Mouse (Mus musculus) forebrain, embryonic 15.5 days (tissue): ENCODE data around the gene Ppp2r5c. TPM values are rescaled to one million over a fixed set of nuclear protein-coding genes. Genes with fewer than 3 reads are reported as not detected.

Experiments
- ATAC-seq: fragments of 200-750 bp; cut with Nextera tagmentation; replicated peaks from 2 replicates; pipeline ENCODE4 v1.8.0; 2017; ENCODE audit warnings: mild to moderate bottlenecking, moderate TSS enrichment, moderate library complexity
- H3K27ac ChIP-seq: fragments of 300-500 bp; sonication (generic); replicated peaks from 2 replicates; pipeline ENCODE4 v1.5.1; 2015; ENCODE audit warnings: mild to moderate bottlenecking, inconsistent platforms
- H3K27me3 ChIP-seq: fragments of 300-500 bp; sonication (generic); 2 replicates; pipeline ENCODE4 v1.6.1; 2015; ENCODE audit warnings: inconsistent platforms
- H3K36me3 ChIP-seq: fragments of 300-500 bp; sonication (generic); 2 replicates; pipeline ENCODE4 v1.6.1; 2015; ENCODE audit warnings: mild to moderate bottlenecking, inconsistent platforms
- H3K4me1 ChIP-seq: fragments of 300-500 bp; sonication (generic); 2 replicates; pipeline ENCODE4 v1.6.1; 2015; ENCODE audit warnings: inconsistent platforms
- H3K4me2 ChIP-seq: fragments of 300-500 bp; sonication (generic); replicated peaks from 2 replicates; pipeline ENCODE4 v1.6.1; 2015; ENCODE audit warnings: mild to moderate bottlenecking, inconsistent platforms
- H3K4me3 ChIP-seq: fragments of 300-500 bp; sonication (generic); 2 replicates; pipeline ENCODE4 v1.5.1; 2015; ENCODE audit warnings: mild to moderate bottlenecking, inconsistent platforms
- H3K9ac ChIP-seq: fragments of 300-500 bp; sonication (generic); replicated peaks from 2 replicates; pipeline ENCODE4 v1.6.1; 2015; ENCODE audit warnings: mild to moderate bottlenecking, inconsistent platforms
- H3K9me3 ChIP-seq: fragments of 300-500 bp; sonication (generic); 2 replicates; pipeline ENCODE4 v1.6.1; 2016; ENCODE audit warnings: inconsistent platforms
- WGBS: fragments of 180-500 bp; shearing (Covaris S2); methylation state at CpG from one replicate; pipeline ENCODE4 v1.1.7; 2015; ENCODE audit warnings: mixed read lengths; 5-methylcytosine and 5-hydroxymethylcytosine counted together
- polyA plus RNA-seq: library from polyadenylated mRNA; unstranded; fragments of >200 nt; fragmentation: Nextera tagmentation; extraction: Ambion mirVana; gene quantifications from 2 replicates; pipeline ENCODE4 v1.2.1, GENCODE M21; 2015

Ppp2r5c gene
- polyA plus RNA-seq, 1 experiment from 2014 or later: 137 TPM

GRCm38 (mm10) chr12:110609153-110609497, 162.2 kb downstream of the Ppp2r5c start:
- H3K4me3 ChIP-seq: no peak overlapping the region
- H3K4me1 ChIP-seq: peaks cover 7% of the 10 kb centered on the region
- H3K36me3 ChIP-seq: peaks cover 19% of the 10 kb centered on the region
- H3K9ac ChIP-seq: no peak overlapping the region
- no peaks in the 10 kb centered on the region for H3K9me3 ChIP-seq
- 84% methylated on average over 9 of the region's 9 CpGs for WGBS
- no peak overlapping the region for H3K4me2 ChIP-seq
- ATAC-seq: no peak
- no peak overlapping the region for H3K27ac ChIP-seq
- H3K27me3 ChIP-seq: no peaks in the 10 kb centered on the region

GRCm38 (mm10) chr12:110610713-110611112, 163.8 kb downstream of the Ppp2r5c start:
- no peak for ATAC-seq
- H3K4me1 ChIP-seq: no peaks in the 10 kb centered on the region
- no peak overlapping the region for H3K4me3 ChIP-seq
- no peak overlapping the region for H3K9ac ChIP-seq
- H3K27ac ChIP-seq: no peak overlapping the region
- no peak overlapping the region for H3K4me2 ChIP-seq
- H3K27me3 ChIP-seq: no peaks in the 10 kb centered on the region
- H3K9me3 ChIP-seq: no peaks in the 10 kb centered on the region
- peaks cover 34% of the 10 kb centered on the region for H3K36me3 ChIP-seq
- WGBS: 94% methylated on average over 2 of the region's 2 CpGs

- Histone ChIP-seq H3K9ac (no peak overlapping the region), H3K4me3 (no peak overlapping the region), H3K4me1 (no peaks in the 10 kb centered on the region), H3K9me3 (no peaks in the 10 kb centered on the region), H3K27ac (no peak overlapping the region), H3K4me2 (no peak overlapping the region), H3K27me3 (no peaks in the 10 kb centered on the region), H3K36me3 (peaks cover 100% of the 10 kb centered on the region)
- WGBS: 95% methylated on average over 11 of the region's 11 CpGs
- no peak for ATAC-seq
These were observed 183.1 kb downstream of the Ppp2r5c start for GRCm38 (mm10) chr12:110630056-110630455.

Other genes starting within 250 kb of the Ppp2r5c start
- gene Dio3, start 168.1 kb upstream of the Ppp2r5c start, polyA plus RNA-seq: 3.8 and 4.3 TPM in 2 replicates
- gene Dync1h1, start 154.3 kb downstream of the Ppp2r5c start, polyA plus RNA-seq: 96.2 and 97.4 TPM in 2 replicates
- 0.33 and 0.48 TPM in 2 replicates for gene 1700001K19Rik, start 235.5 kb downstream of the Ppp2r5c start, polyA plus RNA-seq